Mouse (Mus musculus): ENCODE measurements around the gene Caln1. TPM values are rescaled to one million over a fixed set of nuclear protein-coding genes. Genes with fewer than 3 reads are reported as not detected.
A peak's percentile ranks its signal among the peaks of the same experiment; 100 is the strongest.

Caln1 gene
- polyA plus RNA-seq, 1 experiment from 2014 or later: 0.08 TPM

GRCm38 (mm10) chr5:130586257-130586656 is 217.0 kb downstream of the Caln1 start:
- no peak for DNase-seq
- Histone ChIP-seq H3K9ac (no peak overlapping the region), H3K36me3 (ENCODE audit: insufficient read depth) (no peaks in the 10 kb centered on the region), H3K4me2 (no peak overlapping the region), H3K27me3 (ENCODE audit: insufficient read depth, low read length) (no peaks in the 10 kb centered on the region), H3K27ac (ENCODE audit: low read depth) (no peak overlapping the region), H3K4me1 (ENCODE audit: insufficient read depth) (no peaks in the 10 kb centered on the region), H3K4me3 (ENCODE audit: low read depth, low read length) (no peak overlapping the region), H3K9me3 (ENCODE audit: low read depth, low read length) (peaks cover 4% of the 10 kb centered on the region)
- ATAC-seq (ENCODE audit: insufficient read depth): no peak
- TF ChIP-seq CTCF (IDR thresholded peaks at IDR 0.05; ENCODE audit: low read depth): no peak
- 88% methylated on average over 4 of the region's 4 CpGs for WGBS

DNA sequence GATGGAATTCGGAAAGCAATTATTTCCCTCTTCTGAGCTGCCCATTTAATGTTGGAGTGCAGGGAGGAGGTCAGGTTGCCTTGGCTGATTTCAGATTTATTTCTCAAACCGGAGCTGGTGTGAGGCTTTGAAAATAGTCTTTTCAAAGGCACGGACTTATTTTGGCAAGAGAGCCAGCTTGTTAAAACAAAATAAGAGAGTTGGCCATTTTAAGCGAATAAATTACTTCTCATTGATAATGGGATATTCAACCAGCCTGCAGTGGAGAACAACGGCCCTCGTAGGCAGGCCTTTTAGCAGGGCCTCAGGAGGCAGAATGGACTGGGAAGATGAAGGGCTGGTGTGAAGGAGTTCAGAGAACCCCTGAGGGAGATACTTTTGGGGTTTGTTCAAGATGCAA is 227.3 kb downstream of the Caln1 start:
- H3K9ac ChIP-seq: no peak overlapping the region
- H3K4me1 ChIP-seq (ENCODE audit: insufficient read depth): no peaks in the 10 kb centered on the region
- H3K4me2 ChIP-seq: no peak overlapping the region
- DNase-seq (no peak), ATAC-seq (ENCODE audit: insufficient read depth) (no peak)
- H3K36me3 ChIP-seq (ENCODE audit: insufficient read depth): no peaks in the 10 kb centered on the region
- no peak overlapping the region for H3K4me3 ChIP-seq (ENCODE audit: low read depth, low read length)
- no peaks in the 10 kb centered on the region for H3K9me3 ChIP-seq (ENCODE audit: low read depth, low read length)
- H3K27me3 ChIP-seq (ENCODE audit: insufficient read depth, low read length): no peaks in the 10 kb centered on the region
- no peak overlapping the region for H3K27ac ChIP-seq (ENCODE audit: low read depth)
- WGBS: 69% methylated on average over 6 of the region's 6 CpGs
- TF ChIP-seq CTCF (IDR thresholded peaks at IDR 0.05; ENCODE audit: low read depth): no peak

DNA sequence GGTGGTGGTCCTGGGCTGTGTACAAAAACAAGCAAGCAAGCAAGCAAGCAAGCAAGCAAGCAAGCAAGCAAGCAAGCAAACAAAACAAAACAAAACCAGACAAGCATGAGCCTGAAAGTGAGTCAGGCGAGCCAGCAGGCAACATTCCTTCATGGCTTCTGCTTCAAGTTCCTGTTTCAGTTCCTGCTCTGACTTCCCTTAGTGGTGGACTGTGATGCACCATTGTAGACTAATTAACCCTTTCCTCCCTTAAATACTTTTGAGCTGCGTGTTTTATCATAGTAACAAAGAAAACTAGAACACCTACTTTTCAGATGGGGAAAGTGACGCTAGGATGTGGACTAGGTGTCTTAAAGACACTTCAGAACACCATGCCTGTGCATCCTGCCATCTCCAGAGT is 244.4 kb downstream of the Caln1 start:
- Histone ChIP-seq H3K27ac (ENCODE audit: low read depth) (no peak overlapping the region), H3K4me1 (ENCODE audit: insufficient read depth) (no peaks in the 10 kb centered on the region), H3K9ac (no peak overlapping the region), H3K9me3 (ENCODE audit: low read depth, low read length) (no peaks in the 10 kb centered on the region), H3K27me3 (ENCODE audit: insufficient read depth, low read length) (no peaks in the 10 kb centered on the region), H3K4me2 (no peak overlapping the region), H3K36me3 (ENCODE audit: insufficient read depth) (no peaks in the 10 kb centered on the region), H3K4me3 (ENCODE audit: low read depth, low read length) (no peak overlapping the region)
- ATAC-seq (ENCODE audit: insufficient read depth): no peak
- WGBS: 81% methylated on average over 3 of the region's 3 CpGs
- no peak for TF ChIP-seq CTCF (IDR thresholded peaks at IDR 0.05; ENCODE audit: low read depth)
- DNase-seq: no peak

DNA sequence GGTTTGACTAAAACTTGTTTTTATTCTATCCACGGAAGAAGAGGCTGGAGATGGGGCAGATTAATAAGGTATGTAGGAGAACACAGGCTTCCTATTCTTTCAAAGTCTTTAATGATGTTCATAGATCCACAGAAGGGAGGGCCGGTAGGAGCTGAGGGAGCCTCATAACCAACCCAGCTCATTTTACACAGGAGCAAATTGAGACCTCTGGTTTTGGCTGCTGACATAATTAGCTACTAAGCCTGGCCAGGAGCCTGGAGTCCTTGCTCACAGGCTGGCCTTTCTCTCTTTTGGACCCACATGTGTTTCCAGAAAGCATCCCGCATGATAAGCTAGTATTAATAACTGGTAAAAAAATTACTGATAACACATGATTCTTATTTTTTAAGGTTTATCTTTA is 245.0 kb downstream of the Caln1 start:
- DNase-seq (peak; percentile 56), ATAC-seq (ENCODE audit: insufficient read depth) (no peak)
- WGBS: 61% methylated on average over 3 of the region's 3 CpGs
- H3K27me3 ChIP-seq (ENCODE audit: insufficient read depth, low read length): no peaks in the 10 kb centered on the region
- H3K36me3 ChIP-seq (ENCODE audit: insufficient read depth): no peaks in the 10 kb centered on the region
- no peak overlapping the region for H3K9ac ChIP-seq
- H3K9me3 ChIP-seq (ENCODE audit: low read depth, low read length): no peaks in the 10 kb centered on the region
- no peak overlapping the region for H3K4me2 ChIP-seq
- no peak overlapping the region for H3K4me3 ChIP-seq (ENCODE audit: low read depth, low read length)
- no peaks in the 10 kb centered on the region for H3K4me1 ChIP-seq (ENCODE audit: insufficient read depth)
- no peak overlapping the region for H3K27ac ChIP-seq (ENCODE audit: low read depth)
- TF ChIP-seq CTCF (IDR thresholded peaks at IDR 0.05; ENCODE audit: low read depth): no peak

DNA sequence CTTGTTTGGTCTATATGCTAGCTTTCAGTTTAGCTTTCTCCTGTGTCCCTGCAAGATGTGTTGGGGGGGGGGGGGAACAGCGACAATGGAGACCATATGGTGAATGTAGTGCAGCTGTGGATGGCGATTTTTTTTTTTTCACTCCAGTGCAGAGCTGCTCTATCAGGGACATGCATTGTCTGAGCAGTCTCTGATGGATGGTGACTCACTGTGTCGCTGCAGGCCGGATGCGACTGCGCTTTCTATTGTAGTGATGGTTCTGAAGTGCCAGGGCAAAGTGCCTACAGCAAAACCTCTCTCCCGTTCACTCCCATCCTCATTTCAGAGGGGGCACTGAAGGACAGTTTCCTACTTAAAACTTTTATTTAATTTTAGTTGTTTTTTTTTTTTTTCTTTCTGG is 250.8 kb downstream of the Caln1 start:
- no peak for TF ChIP-seq CTCF (IDR thresholded peaks at IDR 0.05; ENCODE audit: low read depth)
- WGBS: 59% methylated on average over 7 of the region's 7 CpGs
- DNase-seq: peak; percentile 35

GRCm38 (mm10) chr5:130623206-130623605 is 254.0 kb downstream of the Caln1 start:
- H3K36me3 ChIP-seq (ENCODE audit: insufficient read depth): no peaks in the 10 kb centered on the region
- H3K9me3 ChIP-seq (ENCODE audit: low read depth, low read length): no peaks in the 10 kb centered on the region
- H3K9ac ChIP-seq: no peak overlapping the region
- no peak overlapping the region for H3K27ac ChIP-seq (ENCODE audit: low read depth)
- 17% methylated on average over 5 of the region's 5 CpGs for WGBS
- no peaks in the 10 kb centered on the region for H3K27me3 ChIP-seq (ENCODE audit: insufficient read depth, low read length)
- ATAC-seq (ENCODE audit: insufficient read depth): peak; percentile 98
- peak; percentile 96 for DNase-seq
- H3K4me2 ChIP-seq: no peak overlapping the region
- H3K4me3 ChIP-seq (ENCODE audit: low read depth, low read length): no peak overlapping the region
- no peaks in the 10 kb centered on the region for H3K4me1 ChIP-seq (ENCODE audit: insufficient read depth)
- TF ChIP-seq CTCF (IDR thresholded peaks at IDR 0.05; ENCODE audit: low read depth): no peak

More for the DNA sequence above, 250.8 kb downstream of the Caln1 start:
- Histone ChIP-seq H3K9ac (no peak overlapping the region), H3K27me3 (ENCODE audit: insufficient read depth, low read length) (no peaks in the 10 kb centered on the region), H3K4me2 (no peak overlapping the region), H3K9me3 (ENCODE audit: low read depth, low read length) (no peaks in the 10 kb centered on the region), H3K4me1 (ENCODE audit: insufficient read depth) (no peaks in the 10 kb centered on the region), H3K27ac (ENCODE audit: low read depth) (no peak overlapping the region), H3K4me3 (ENCODE audit: low read depth, low read length) (no peak overlapping the region), H3K36me3 (ENCODE audit: insufficient read depth) (no peaks in the 10 kb centered on the region)
- ATAC-seq (ENCODE audit: insufficient read depth): no peak

DNA sequence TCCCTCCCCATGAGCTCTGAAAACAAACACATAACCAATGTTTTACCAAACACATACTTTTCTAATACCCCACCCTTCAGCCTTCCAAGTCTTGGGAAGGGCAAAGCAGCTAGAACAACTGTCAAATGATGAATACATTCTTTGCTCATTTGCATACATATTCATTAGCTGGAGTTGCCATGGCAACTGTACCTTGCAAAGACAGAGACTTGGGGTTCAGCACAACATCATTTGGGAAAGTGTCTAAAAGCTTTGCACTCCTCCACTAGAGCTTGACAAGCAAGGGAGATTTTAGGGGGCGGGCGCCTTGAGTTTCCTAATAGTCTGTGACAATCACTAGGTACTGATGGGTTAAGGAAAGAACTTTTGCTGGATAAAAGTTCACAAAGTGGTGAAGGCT is 258.5 kb downstream of the Caln1 start:
- no peak for TF ChIP-seq CTCF (IDR thresholded peaks at IDR 0.05; ENCODE audit: low read depth)
- Histone ChIP-seq H3K9me3 (ENCODE audit: low read depth, low read length) (no peaks in the 10 kb centered on the region), H3K4me3 (ENCODE audit: low read depth, low read length) (no peak overlapping the region), H3K4me2 (no peak overlapping the region), H3K9ac (no peak overlapping the region), H3K4me1 (ENCODE audit: insufficient read depth) (no peaks in the 10 kb centered on the region), H3K27ac (ENCODE audit: low read depth) (no peak overlapping the region), H3K27me3 (ENCODE audit: insufficient read depth, low read length) (no peaks in the 10 kb centered on the region), H3K36me3 (ENCODE audit: insufficient read depth) (no peaks in the 10 kb centered on the region)
- 92% methylated on average over 2 of the region's 2 CpGs for WGBS
- ATAC-seq (ENCODE audit: insufficient read depth): no peak
- DNase-seq: no peak

GRCm38 (mm10) chr5:130635397-130635796 is 266.1 kb downstream of the Caln1 start:
- no peaks in the 10 kb centered on the region for H3K27me3 ChIP-seq (ENCODE audit: insufficient read depth, low read length)
- H3K4me2 ChIP-seq: no peak overlapping the region
- no peaks in the 10 kb centered on the region for H3K4me1 ChIP-seq (ENCODE audit: insufficient read depth)
- TF ChIP-seq CTCF (IDR thresholded peaks at IDR 0.05; ENCODE audit: low read depth): no peak
- H3K36me3 ChIP-seq (ENCODE audit: insufficient read depth): no peaks in the 10 kb centered on the region
- H3K9me3 ChIP-seq (ENCODE audit: low read depth, low read length): no peaks in the 10 kb centered on the region
- H3K9ac ChIP-seq: no peak overlapping the region
- no peak overlapping the region for H3K27ac ChIP-seq (ENCODE audit: low read depth)
- DNase-seq: no peak
- H3K4me3 ChIP-seq (ENCODE audit: low read depth, low read length): no peak overlapping the region
- no peak for ATAC-seq (ENCODE audit: insufficient read depth)
- 91% methylated on average over 2 of the region's 2 CpGs for WGBS
